Mouse (Mus musculus): ENCODE measurements around the gene Cmtr1.

GRCm38 (mm10) chr17:29732522-29732921 is 72.1 kb downstream of the Cmtr1 start:
- TF ChIP-seq TBP (IDR thresholded peaks at IDR 0.05; ENCODE audit: low read depth, low read length) (no peak), MYC (IDR thresholded peaks at IDR 0.05; ENCODE audit: low read depth, low read length) (no peak), BHLHE40 (IDR thresholded peaks at IDR 0.05; ENCODE audit: borderline replicate concordance, low read depth, low read length) (no peak), ELF1 (IDR thresholded peaks at IDR 0.05; ENCODE audit: low read depth, low read length) (no peak), ZC3H11A (IDR thresholded peaks at IDR 0.05; ENCODE audit: low read depth, low read length) (no peak), JUND (IDR thresholded peaks at IDR 0.05; ENCODE audit: low read depth, low read length) (no peak), POLR2A (IDR thresholded peaks at IDR 0.05; ENCODE audit: control insufficient read depth in 1 of 2, insufficient read depth in 1 of 2, low read depth in 1 of 2, low read length in 2 of 2, poor library complexity in 1 of 2) (no peak), E2F4 (IDR thresholded peaks at IDR 0.05; ENCODE audit: borderline replicate concordance, low read depth, low read length) (no peak), MYB (IDR thresholded peaks at IDR 0.05; ENCODE audit: low read depth, low read length) (no peak), MAX (IDR thresholded peaks at IDR 0.05; ENCODE audit: low read length) (no peak)
